9 mouse cellular contexts compared by ENCODE assay signal in genomic region chr7:128237593-128237926, GRCm38 (mm10). TPM values are rescaled to one million over a fixed set of nuclear protein-coding genes. Genes with fewer than 3 reads are reported as not detected.
DNase-seq lines count a peak whose midpoint lies in the region; ATAC-seq and TF ChIP-seq lines count a peak whose summit lies in the region.
"Had no signal": no experiment of that assay in that cellular context is flagged by ENCODE, and none has a peak within 500 bp of the region (broad histone marks: within the 10 kb centered on the region; RNA-seq: fewer than 3 reads in every experiment).

No protein-coding gene starts in this region.

- H3K9ac ChIP-seq in embryonic facial prominence, embryonic 12.5 days: peak overlapping the region; percentile 67
- H3K9ac ChIP-seq in intestine, embryonic 15.5 days: peak overlapping the region; percentile 95
- H3K9ac ChIP-seq in neural tube, embryonic 12.5 days: peak overlapping the region; percentile 47

- H3K9me3 ChIP-seq in embryonic facial prominence, embryonic 12.5 days: no peaks in the 10 kb centered on the region
- no peaks in the 10 kb centered on the region for H3K9me3 ChIP-seq in intestine, embryonic 15.5 days
- H3K9me3 ChIP-seq in neural tube, embryonic 12.5 days: no peaks in the 10 kb centered on the region

- no peak for TF ChIP-seq CTCF in left cerebral cortex, adult 2 months (IDR thresholded peaks at IDR 0.05)

- peak overlapping the region; percentile 77 for H3K4me3 ChIP-seq in left cerebral cortex, adult 2 months
- peak overlapping the region; percentile 67 for H3K4me3 ChIP-seq in embryonic facial prominence, embryonic 12.5 days
- peak overlapping the region; percentile 75 for H3K4me3 ChIP-seq in intestine, embryonic 15.5 days (replicated peaks)
- H3K4me3 ChIP-seq in neural tube, embryonic 12.5 days: peak overlapping the region; percentile 64

- H3K4me1 ChIP-seq in embryonic facial prominence, embryonic 12.5 days: peaks cover 16% of the 10 kb centered on the region
- peaks cover 11% of the 10 kb centered on the region for H3K4me1 ChIP-seq in intestine, embryonic 15.5 days (replicated peaks)
- H3K4me1 ChIP-seq in neural tube, embryonic 12.5 days: no peaks in the 10 kb centered on the region; the same call in none of the 2 replicates

- H3K36me3 ChIP-seq in embryonic facial prominence, embryonic 12.5 days: peaks cover 29% of the 10 kb centered on the region
- peaks cover 14% of the 10 kb centered on the region for H3K36me3 ChIP-seq in intestine, embryonic 15.5 days
- peaks cover 25% of the 10 kb centered on the region for H3K36me3 ChIP-seq in neural tube, embryonic 12.5 days

- peak overlapping the region; percentile 73 for H3K4me2 ChIP-seq in embryonic facial prominence, embryonic 12.5 days (replicated peaks)
- peak overlapping the region; percentile 64 for H3K4me2 ChIP-seq in intestine, embryonic 15.5 days (replicated peaks)
- peak overlapping the region; percentile 88 for H3K4me2 ChIP-seq in neural tube, embryonic 12.5 days (replicated peaks)

- H3K27ac ChIP-seq in left cerebral cortex, adult 2 months: peak overlapping the region; percentile 97
- H3K27ac ChIP-seq in embryonic facial prominence, embryonic 12.5 days: peak overlapping the region; percentile 96
- peak overlapping the region; percentile 98 for H3K27ac ChIP-seq in intestine, embryonic 15.5 days
- peak overlapping the region; percentile 83; the same call in 1 of the 2 replicates for H3K27ac ChIP-seq in neural tube, embryonic 12.5 days

- ATAC-seq in embryonic facial prominence, embryonic 12.5 days (ENCODE audit: insufficient number of reproducible peaks, insufficient read depth, low FRiP score, low TSS enrichment): no peak; the same call in 1 of the 2 replicates
- ATAC-seq in intestine, embryonic 15.5 days: no peak
- ATAC-seq in neural tube, embryonic 12.5 days (ENCODE audit: low FRiP score, low read depth): no peak

- WGBS in embryonic facial prominence, embryonic 12.5 days: under 1% methylated on average over 25 of the region's 25 CpGs
- WGBS in intestine, embryonic 15.5 days: under 1% methylated on average over 25 of the region's 25 CpGs
- WGBS in neural tube, embryonic 12.5 days: under 1% methylated on average over 25 of the region's 25 CpGs

- H3K27me3 ChIP-seq in embryonic facial prominence, embryonic 12.5 days: no peaks in the 10 kb centered on the region
- no peaks in the 10 kb centered on the region for H3K27me3 ChIP-seq in intestine, embryonic 15.5 days (replicated peaks)
- H3K27me3 ChIP-seq in neural tube, embryonic 12.5 days (replicated peaks): no peaks in the 10 kb centered on the region

- no peak for DNase-seq in left cerebral cortex, adult 2 months (ENCODE audit: extremely low spot score in 1 of 2, low spot score in 2 of 2)
- no peak for DNase-seq in left cerebral cortex, postnatal 25 days (ENCODE audit: low spot score in 2 of 2)
- no peak for DNase-seq in adrenal gland, postnatal 25 days
- no peak for DNase-seq in kidney, adult 9 months
- no peak for DNase-seq in right cerebral cortex, postnatal 36 days (ENCODE audit: low spot score in 2 of 2)

- intact Hi-C loops in left cerebral cortex, adult 2 months (cut with DNase I): loop anchor here (5.0 kb wide), 2 partner anchors 60 to 455 kb away; partner anchors contain the start of gene BC017158
- intact Hi-C loops in left cerebral cortex, postnatal 25 days (cut with DNase I): loop anchor here (1.0 kb wide), 2 partner anchors 15 to 108 kb away; no protein-coding TSS in a partner anchor

RNA-seq across cellular contexts. Expression of gene 9130023H24Rik, which starts 0.3 kb away (rescaled TPM):
- total RNA-seq in left cerebral cortex, adult 2 months (2021): 1 to 10 TPM; 3.3 to 4.2 TPM
- 1 to 10 TPM; 3.3 to 3.9 TPM for total RNA-seq in left cerebral cortex, postnatal 25 days (2021)
- 9.9 and 10.3 TPM in 2 replicates for polyA plus RNA-seq in embryonic facial prominence, embryonic 12.5 days (2016; fragmentation: Nextera tagmentation; extraction: Ambion mirVana)
- 5.7 and 6.1 TPM in 2 replicates for polyA plus RNA-seq in intestine, embryonic 15.5 days (2015; fragmentation: Nextera tagmentation; extraction: Ambion mirVana)
- 10.7 and 12.6 TPM in 2 replicates for polyA plus RNA-seq in neural tube, embryonic 12.5 days (2016; fragmentation: Nextera tagmentation; extraction: Ambion mirVana)
- 9.1 and 10.3 TPM in 2 replicates for total RNA-seq in adrenal gland, postnatal 25 days (2021)

RNA-seq across cellular contexts. Expression of gene Armc5, which starts 0.4 kb away (rescaled TPM):
- total RNA-seq in left cerebral cortex, adult 2 months (2021): 10 to 100 TPM; 12.3 to 13.6 TPM
- 10 to 100 TPM; 13.0 to 13.4 TPM for total RNA-seq in left cerebral cortex, postnatal 25 days (2021)
- polyA plus RNA-seq in embryonic facial prominence, embryonic 12.5 days (2016; fragmentation: Nextera tagmentation; extraction: Ambion mirVana): 18.6 and 18.8 TPM in 2 replicates
- 17.4 and 17.6 TPM in 2 replicates for polyA plus RNA-seq in intestine, embryonic 15.5 days (2015; fragmentation: Nextera tagmentation; extraction: Ambion mirVana)
- 15.2 and 17.3 TPM in 2 replicates for polyA plus RNA-seq in neural tube, embryonic 12.5 days (2016; fragmentation: Nextera tagmentation; extraction: Ambion mirVana)
- total RNA-seq in adrenal gland, postnatal 25 days (2021): 19.3 and 20.5 TPM in 2 replicates

RNA-seq across cellular contexts. Expression of gene Tgfb1i1, which starts 9.1 kb away (rescaled TPM):
- total RNA-seq in left cerebral cortex, adult 2 months (2021): 10 to 100 TPM; 18.9 to 22.2 TPM
- 10 to 100 TPM; 18.6 to 22.6 TPM for total RNA-seq in left cerebral cortex, postnatal 25 days (2021)
- 44.4 and 47.7 TPM in 2 replicates for polyA plus RNA-seq in embryonic facial prominence, embryonic 12.5 days (2016; fragmentation: Nextera tagmentation; extraction: Ambion mirVana)
- polyA plus RNA-seq in intestine, embryonic 15.5 days (2015; fragmentation: Nextera tagmentation; extraction: Ambion mirVana): 160 and 163 TPM in 2 replicates
- polyA plus RNA-seq in neural tube, embryonic 12.5 days (2016; fragmentation: Nextera tagmentation; extraction: Ambion mirVana): 38.1 and 38.3 TPM in 2 replicates
- total RNA-seq in adrenal gland, postnatal 25 days (2021): 20.2 and 23.0 TPM in 2 replicates

RNA-seq across cellular contexts. Expression of gene Slc5a2, which starts 27.9 kb away (rescaled TPM):
- not detected for total RNA-seq in left cerebral cortex, adult 2 months (2021)
- total RNA-seq in left cerebral cortex, postnatal 25 days (2021): not detected
- 0.35 TPM in 1 of 2 replicates, not detected in the other for polyA plus RNA-seq in embryonic facial prominence, embryonic 12.5 days (2016; fragmentation: Nextera tagmentation; extraction: Ambion mirVana)
- polyA plus RNA-seq in intestine, embryonic 15.5 days (2015; fragmentation: Nextera tagmentation; extraction: Ambion mirVana): 0.20 and 0.24 TPM in 2 replicates
- not detected in 2 replicates for polyA plus RNA-seq in neural tube, embryonic 12.5 days (2016; fragmentation: Nextera tagmentation; extraction: Ambion mirVana)
- not detected in 2 replicates for total RNA-seq in adrenal gland, postnatal 25 days (2021)
- total RNA-seq: hematopoietic stem cell, adult 5-6 weeks had no signal

RNA-seq across cellular contexts. Expression of gene Cox6a2, which starts 31.4 kb away (rescaled TPM):
- 1 to 10 TPM; 7.5 to 9.8 TPM for total RNA-seq in left cerebral cortex, adult 2 months (2021)
- total RNA-seq in left cerebral cortex, postnatal 25 days (2021): 10 to 100 TPM in 1 of 2 experiments, 1 to 10 TPM in 1; 8.2 to 11.2 TPM
- 4.0 and 7.9 TPM in 2 replicates for polyA plus RNA-seq in embryonic facial prominence, embryonic 12.5 days (2016; fragmentation: Nextera tagmentation; extraction: Ambion mirVana)
- 0.43 and 0.88 TPM in 2 replicates for polyA plus RNA-seq in intestine, embryonic 15.5 days (2015; fragmentation: Nextera tagmentation; extraction: Ambion mirVana)
- polyA plus RNA-seq in neural tube, embryonic 12.5 days (2016; fragmentation: Nextera tagmentation; extraction: Ambion mirVana): 2.1 and 3.3 TPM in 2 replicates
- 2.8 and 5.0 TPM in 2 replicates for total RNA-seq in adrenal gland, postnatal 25 days (2021)
